Mouse (Mus musculus) lung, embryonic 14.5 days (tissue): ENCODE data around the gene Shank2. TPM values are rescaled to one million over a fixed set of nuclear protein-coding genes. Genes with fewer than 3 reads are reported as not detected.

Experiments
- ATAC-seq: fragments of 200-750 bp; cut with Nextera tagmentation; 2 replicates; pipeline ENCODE4 v1.8.0; 2017; ENCODE audit warnings: mild to moderate bottlenecking, moderate TSS enrichment, moderate library complexity; ENCODE audit not compliant: insufficient read depth
- DNase-seq: peaks from one replicate; pipeline ENCODE4 v3.0.0-alpha.2; 2015
- H3K27ac ChIP-seq: fragments of 300-500 bp; sonication (generic); 2 replicates; pipeline ENCODE4 v1.5.1; 2014; ENCODE audit warnings: low read depth, mild to moderate bottlenecking, moderate library complexity
- H3K27me3 ChIP-seq: fragments of 300-500 bp; sonication (generic); 2 replicates; pipeline ENCODE4 v1.6.1; 2014; ENCODE audit warnings: low read length, control low read depth; ENCODE audit not compliant: insufficient read depth
- H3K36me3 ChIP-seq: fragments of 300-500 bp; sonication (generic); 2 replicates; pipeline ENCODE4 v1.6.1; 2014; ENCODE audit warnings: control low read depth; ENCODE audit not compliant: insufficient read depth
- H3K4me1 ChIP-seq: fragments of 300-500 bp; sonication (generic); 2 replicates; pipeline ENCODE4 v1.6.1; 2014; ENCODE audit warnings: antibody characterized with exemption, control low read depth; ENCODE audit not compliant: insufficient read depth
- H3K4me2 ChIP-seq: fragments of 300-500 bp; sonication (generic); 2 replicates; pipeline ENCODE4 v1.6.1; 2014; ENCODE audit warnings: mild to moderate bottlenecking
- H3K4me3 ChIP-seq: fragments of 300-500 bp; sonication (generic); 2 replicates; pipeline ENCODE4 v1.5.1; 2014; ENCODE audit warnings: low read depth, low read length
- H3K9ac ChIP-seq: fragments of 300-500 bp; sonication (generic); 2 replicates; pipeline ENCODE4 v1.6.1; 2014
- H3K9me3 ChIP-seq: fragments of 300-500 bp; sonication (generic); 2 replicates; pipeline ENCODE4 v1.6.1; 2016; ENCODE audit warnings: low read depth, low read length, control low read depth
- CTCF ChIP-seq: IDR thresholded peaks from 2 replicates; pipeline ENCODE4 v1.5.1; 2016; ENCODE audit warnings: antibody characterized with exemption, low read depth
- WGBS: fragments of 180-500 bp; shearing (Covaris S2); extraction: QIAGEN DNeasy Blood & Tissue Kit; methylation state at CpG from one replicate; pipeline ENCODE4 v1.1.7; 2014; 5-methylcytosine and 5-hydroxymethylcytosine counted together
- polyA plus RNA-seq: library from polyadenylated mRNA; unstranded; fragments of >200 nt; fragmentation: Nextera tagmentation; extraction: Ambion mirVana; gene quantifications from 2 replicates; pipeline ENCODE4 v1.2.1, GENCODE M21; 2014

Shank2 gene
- polyA plus RNA-seq, 1 experiment from 2014 or later, result 2.1 TPM

DNA sequence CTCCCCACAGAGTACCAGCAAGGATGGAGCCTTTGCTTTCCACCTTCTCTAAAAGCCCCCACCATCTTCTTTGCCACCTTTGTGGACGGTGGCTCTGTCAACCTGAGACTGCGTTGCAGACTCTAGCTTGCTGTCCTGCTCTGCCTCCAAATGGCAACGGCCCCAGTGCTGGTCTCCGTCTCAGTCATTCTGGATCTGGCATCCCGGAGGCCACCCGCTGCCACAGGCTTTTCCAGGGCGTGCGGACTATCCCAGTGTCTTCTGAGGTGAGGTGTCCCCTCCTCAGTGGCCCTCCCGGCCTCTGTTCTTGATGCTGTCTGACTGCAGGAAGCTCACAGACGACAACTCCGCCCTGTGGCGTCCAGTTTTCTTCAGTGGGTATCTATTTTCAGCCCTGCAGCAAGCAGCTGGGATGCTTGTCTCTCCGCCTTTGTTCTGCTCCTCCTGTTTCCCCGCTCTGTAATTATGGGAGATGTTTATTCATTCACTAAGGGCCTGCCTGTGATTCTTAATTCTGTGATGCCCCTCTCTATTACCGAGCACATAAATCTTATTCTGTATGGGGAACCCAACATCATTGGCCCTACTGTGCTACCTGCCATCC, 159.0 kb downstream of the Shank2 start:
- Histone ChIP-seq H3K4me1 (no peaks in the 10 kb centered on the region), H3K36me3 (no peaks in the 10 kb centered on the region), H3K9ac (no peak overlapping the region), H3K27ac (no peak overlapping the region), H3K4me3 (no peak overlapping the region), H3K27me3 (no peaks in the 10 kb centered on the region), H3K9me3 (no peaks in the 10 kb centered on the region), H3K4me2 (no peak overlapping the region)
- TF ChIP-seq CTCF, result no peak
- 84% methylated on average over 15 of the region's 15 CpGs for WGBS
- DNase-seq, result no peak
- no peak for ATAC-seq

GRCm38 (mm10) chr7:144170272-144170671, 168.5 kb downstream of the Shank2 start:
- no peak overlapping the region for H3K4me2 ChIP-seq
- H3K4me3 ChIP-seq, result no peak overlapping the region
- TF ChIP-seq CTCF, result no peak
- no peak overlapping the region for H3K27ac ChIP-seq
- 61% methylated on average over 5 of the region's 5 CpGs for WGBS
- H3K36me3 ChIP-seq, result no peaks in the 10 kb centered on the region
- peak; percentile 4 for DNase-seq
- H3K27me3 ChIP-seq, result peaks cover 7% of the 10 kb centered on the region; the same call in 1 of the 2 replicates
- no peak for ATAC-seq
- no peak overlapping the region for H3K9ac ChIP-seq
- H3K9me3 ChIP-seq, result no peaks in the 10 kb centered on the region
- H3K4me1 ChIP-seq, result no peaks in the 10 kb centered on the region

DNA sequence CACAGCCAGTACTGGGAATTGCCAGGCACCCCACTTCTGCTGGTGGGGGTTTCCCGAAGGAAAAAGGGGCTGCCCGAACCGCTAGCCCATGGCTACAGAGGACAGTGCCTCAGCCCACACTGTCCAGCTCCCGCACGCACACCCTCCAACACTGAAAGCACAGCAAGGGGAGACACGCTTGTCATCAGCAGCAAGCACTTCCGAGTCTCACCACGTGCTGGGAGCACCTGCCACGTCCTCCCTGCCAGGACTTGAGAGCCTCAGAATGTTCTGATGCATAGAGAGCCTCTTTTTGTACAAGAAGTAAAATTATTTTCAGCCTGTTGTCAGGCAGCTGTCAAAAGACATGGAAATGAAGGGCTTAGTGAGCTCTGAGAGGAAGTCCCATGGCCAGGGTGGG, 169.0 kb downstream of the Shank2 start:
- no peaks in the 10 kb centered on the region for H3K4me1 ChIP-seq
- no peak for ATAC-seq
- no peak for DNase-seq
- H3K9me3 ChIP-seq, result no peaks in the 10 kb centered on the region
- peaks cover 11% of the 10 kb centered on the region for H3K27me3 ChIP-seq
- H3K4me2 ChIP-seq, result no peak overlapping the region
- no peaks in the 10 kb centered on the region for H3K36me3 ChIP-seq
- WGBS, result 74% methylated on average over 9 of the region's 9 CpGs
- no peak overlapping the region for H3K9ac ChIP-seq
- no peak for TF ChIP-seq CTCF
- H3K4me3 ChIP-seq, result no peak overlapping the region
- no peak overlapping the region for H3K27ac ChIP-seq

- DNase-seq (no peak), ATAC-seq (no peak)
- TF ChIP-seq CTCF, result no peak
- H3K9ac ChIP-seq, result no peak overlapping the region
- peaks cover 29% of the 10 kb centered on the region for H3K27me3 ChIP-seq
- H3K4me3 ChIP-seq, result no peak overlapping the region
- no peaks in the 10 kb centered on the region for H3K36me3 ChIP-seq
- H3K4me2 ChIP-seq, result no peak overlapping the region
- H3K9me3 ChIP-seq, result no peaks in the 10 kb centered on the region
- WGBS, result 87% methylated on average over 6 of the region's 6 CpGs
- H3K4me1 ChIP-seq, result no peaks in the 10 kb centered on the region
- no peak overlapping the region for H3K27ac ChIP-seq
These were observed 172.1 kb downstream of the Shank2 start for GRCm38 (mm10) chr7:144173869-144174268.

DNA sequence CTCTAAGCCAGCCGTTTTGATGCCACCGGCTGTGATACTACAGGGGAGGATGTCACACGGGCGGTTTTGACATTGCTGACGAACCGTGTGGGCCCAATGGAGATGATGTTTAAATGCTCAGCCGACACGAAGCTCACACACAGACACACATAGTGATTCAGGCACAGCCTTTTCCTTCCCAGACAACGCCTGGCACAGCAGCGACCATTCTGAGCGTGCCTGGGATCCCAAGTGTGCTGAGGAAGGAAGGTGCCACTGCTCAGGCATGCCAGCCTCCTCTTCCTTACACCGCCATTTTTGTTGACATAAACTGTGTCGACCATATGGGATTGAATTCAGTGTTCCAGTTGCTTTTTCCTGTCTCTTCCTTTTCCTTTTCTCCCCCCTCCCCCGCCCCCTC, 172.6 kb downstream of the Shank2 start:
- Histone ChIP-seq H3K9ac (no peak overlapping the region), H3K4me1 (no peaks in the 10 kb centered on the region), H3K9me3 (no peaks in the 10 kb centered on the region), H3K27me3 (peaks cover 29% of the 10 kb centered on the region), H3K4me2 (no peak overlapping the region), H3K27ac (no peak overlapping the region), H3K36me3 (no peaks in the 10 kb centered on the region), H3K4me3 (no peak overlapping the region)
- no peak for ATAC-seq
- no peak for DNase-seq
- 63% methylated on average over 14 of the region's 14 CpGs for WGBS
- no peak for TF ChIP-seq CTCF

DNA sequence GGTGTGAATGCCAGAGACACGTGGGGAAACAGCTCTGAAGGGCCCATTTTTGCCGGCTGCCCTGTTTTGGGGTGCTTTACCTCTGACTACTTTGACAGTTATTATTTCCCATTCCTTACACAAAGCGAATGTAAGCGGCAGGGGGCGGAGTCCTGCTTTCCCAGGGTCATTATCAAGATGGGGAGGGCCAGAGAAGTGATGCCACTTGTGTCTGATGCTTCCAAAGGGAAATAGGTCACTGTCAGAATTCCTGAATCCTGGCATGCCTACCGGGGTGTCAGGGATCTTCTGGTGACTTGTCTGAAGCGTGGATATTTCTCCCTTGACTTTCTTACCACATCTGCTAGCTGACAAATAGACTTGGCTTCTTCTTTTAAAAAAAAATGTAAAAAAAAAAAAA, 173.3 kb downstream of the Shank2 start:
- Histone ChIP-seq H3K4me3 (no peak overlapping the region), H3K27ac (no peak overlapping the region), H3K27me3 (peaks cover 29% of the 10 kb centered on the region), H3K9me3 (no peaks in the 10 kb centered on the region), H3K4me2 (no peak overlapping the region; the same call in 1 of the 2 replicates), H3K4me1 (no peaks in the 10 kb centered on the region), H3K9ac (no peak overlapping the region), H3K36me3 (no peaks in the 10 kb centered on the region)
- no peak for TF ChIP-seq CTCF
- DNase-seq (no peak), ATAC-seq (no peak)
- 18% methylated on average over 7 of the region's 7 CpGs for WGBS

DNA sequence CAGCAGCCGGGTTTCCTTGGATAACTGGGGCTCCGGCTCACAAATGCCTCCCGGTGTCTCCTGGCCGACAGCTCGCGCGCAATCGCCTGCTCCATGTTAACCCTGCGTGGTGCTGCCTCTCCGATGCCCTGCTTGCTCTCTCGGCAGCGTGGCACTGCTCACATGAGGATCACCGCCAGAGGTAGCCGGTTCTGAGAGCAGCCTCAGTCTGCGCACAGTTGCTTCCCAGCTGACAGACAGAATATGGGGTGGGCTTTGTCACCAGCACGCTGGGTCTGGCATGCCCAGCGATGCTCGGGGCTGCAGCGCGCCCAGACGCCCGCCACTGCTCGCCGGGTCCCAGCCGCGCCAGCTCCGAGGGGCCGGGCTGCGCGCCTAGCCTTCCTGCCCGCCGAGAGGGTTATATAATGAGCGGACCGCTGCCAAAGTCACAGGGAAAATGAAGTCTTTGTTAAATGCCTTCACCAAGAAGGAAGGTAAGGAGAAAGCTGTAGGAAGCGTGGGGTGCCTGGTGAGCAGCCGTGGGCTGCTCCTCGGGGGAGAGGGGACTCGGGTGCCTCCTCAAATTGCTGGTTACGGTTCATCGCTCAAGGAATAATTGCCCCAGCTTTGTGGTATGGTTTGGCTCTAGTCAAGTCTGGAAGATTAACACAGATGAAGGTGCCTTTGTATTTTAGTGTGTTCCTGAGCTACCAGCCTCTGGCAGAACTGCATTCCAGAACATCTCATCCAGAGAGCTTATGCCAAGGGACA, 173.9 kb downstream of the Shank2 start:
- Histone ChIP-seq H3K27ac (no peak overlapping the region), H3K4me2 (peak overlapping the region; percentile 53), H3K9ac (no peak overlapping the region), H3K4me1 (no peaks in the 10 kb centered on the region), H3K4me3 (peak overlapping the region; percentile 19), H3K36me3 (no peaks in the 10 kb centered on the region), H3K27me3 (peaks cover 29% of the 10 kb centered on the region), H3K9me3 (no peaks in the 10 kb centered on the region)
- TF ChIP-seq CTCF, result no peak
- ATAC-seq (peak; percentile 44; the same call in 1 of the 2 replicates), DNase-seq (peak; percentile 22)
- WGBS, result 6% methylated on average over 40 of the region's 40 CpGs
